Mouse (Mus musculus) left cerebral cortex, postnatal 36 days (tissue): Measurements from ENCODE around the gene Spata16. TPM values are rescaled to one million over a fixed set of nuclear protein-coding genes. Genes with fewer than 3 reads are reported as not detected.

Experiments
- DNase-seq, 2 experiments: peaks; one replicate each; pipeline ENCODE4 v3.0.0; 2021 to 2022; ENCODE audit warnings: low spot score in 2 of 2, mixed read lengths in 1 of 2
- intact Hi-C: fragments of 180-260 bp; cut with DNase I; formaldehyde crosslinking; loops from one replicate; pipeline ENCODE4 v1.15.1; 2025
- total RNA-seq, 2 experiments: library from RNA; stranded (reverse); gene quantifications; 2 replicates each; pipeline ENCODE4 v1.2.3; 2021

The Spata16 gene
- total RNA-seq, 2 experiments from 2014 or later = not detected

GRCm38 (mm10) chr3:26819398-26819797 lies 182.0 kb downstream of the Spata16 start:
- intact Hi-C loops = loop anchor here (10.0 kb wide), 1 partner anchor 135 kb away; no protein-coding TSS in a partner anchor
- peak; percentile 15 to 33 for DNase-seq

DNA sequence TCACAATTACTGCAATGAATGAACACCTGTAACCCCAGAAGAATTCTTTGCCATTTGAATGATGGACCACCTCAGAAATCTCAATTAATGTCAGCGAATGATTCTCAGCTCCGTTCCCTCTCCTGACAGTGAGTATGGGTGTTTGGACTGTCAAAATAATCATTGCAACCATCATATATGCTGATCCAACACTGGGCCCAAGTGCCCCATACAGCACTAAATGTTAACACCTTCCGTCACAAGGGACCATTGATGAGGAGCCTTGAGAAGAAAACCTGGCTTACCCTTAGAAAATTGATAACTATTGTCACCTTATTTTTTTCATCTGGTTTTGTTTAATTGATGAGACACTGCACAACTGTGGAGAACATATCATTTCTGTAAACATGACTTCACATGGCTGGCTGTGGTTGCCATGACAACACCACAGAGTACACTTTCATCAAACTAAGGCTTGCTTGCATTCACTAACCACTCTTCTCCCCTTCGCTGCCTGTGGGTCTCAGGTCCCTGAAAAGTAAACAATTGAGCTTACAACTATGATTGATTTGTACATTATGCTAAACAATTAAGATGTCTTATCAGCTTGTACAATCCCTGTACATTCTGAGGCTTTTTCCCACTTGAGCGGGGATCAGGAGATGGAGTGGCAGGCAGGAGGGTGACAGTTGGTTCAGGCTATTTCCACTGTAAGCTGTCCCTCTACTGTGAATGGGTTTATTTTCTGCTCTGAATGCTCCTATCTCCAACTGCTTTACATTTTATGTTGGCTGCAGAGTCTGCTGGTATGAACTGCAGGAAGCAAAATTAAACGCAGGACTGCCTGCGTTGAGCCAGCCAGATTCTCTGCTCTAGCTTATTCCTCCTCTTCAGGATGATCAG lies 189.8 kb downstream of the Spata16 start:
- intact Hi-C loops = no loop called here
- DNase-seq = peak in 1 of 2 experiments; percentile 2

DNA sequence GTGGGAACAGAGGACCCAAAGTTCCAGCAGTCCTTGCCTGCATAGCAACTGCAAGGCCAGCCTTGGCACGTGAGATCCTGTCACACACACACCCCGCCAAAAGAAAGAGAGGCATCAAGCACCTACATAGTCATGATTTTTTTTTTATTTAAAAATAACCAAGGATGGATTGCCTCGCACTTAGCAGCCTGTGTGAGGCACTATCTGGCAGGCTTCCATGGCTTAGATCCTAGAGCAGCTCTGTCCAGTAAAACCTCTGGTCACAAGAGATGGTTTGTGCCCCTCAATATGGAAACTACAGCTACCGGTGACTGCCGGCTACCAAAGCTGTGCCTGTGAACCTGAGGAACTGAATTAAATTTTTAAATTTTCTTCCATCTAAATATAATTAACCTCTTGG lies 195.5 kb downstream of the Spata16 start:
- peak in 1 of 2 experiments; percentile 10 for DNase-seq
- intact Hi-C loops = loop anchor here (10.0 kb wide), 2 partner anchors 368 to 498 kb away; partner anchors contain the start of gene Nlgn1

DNA sequence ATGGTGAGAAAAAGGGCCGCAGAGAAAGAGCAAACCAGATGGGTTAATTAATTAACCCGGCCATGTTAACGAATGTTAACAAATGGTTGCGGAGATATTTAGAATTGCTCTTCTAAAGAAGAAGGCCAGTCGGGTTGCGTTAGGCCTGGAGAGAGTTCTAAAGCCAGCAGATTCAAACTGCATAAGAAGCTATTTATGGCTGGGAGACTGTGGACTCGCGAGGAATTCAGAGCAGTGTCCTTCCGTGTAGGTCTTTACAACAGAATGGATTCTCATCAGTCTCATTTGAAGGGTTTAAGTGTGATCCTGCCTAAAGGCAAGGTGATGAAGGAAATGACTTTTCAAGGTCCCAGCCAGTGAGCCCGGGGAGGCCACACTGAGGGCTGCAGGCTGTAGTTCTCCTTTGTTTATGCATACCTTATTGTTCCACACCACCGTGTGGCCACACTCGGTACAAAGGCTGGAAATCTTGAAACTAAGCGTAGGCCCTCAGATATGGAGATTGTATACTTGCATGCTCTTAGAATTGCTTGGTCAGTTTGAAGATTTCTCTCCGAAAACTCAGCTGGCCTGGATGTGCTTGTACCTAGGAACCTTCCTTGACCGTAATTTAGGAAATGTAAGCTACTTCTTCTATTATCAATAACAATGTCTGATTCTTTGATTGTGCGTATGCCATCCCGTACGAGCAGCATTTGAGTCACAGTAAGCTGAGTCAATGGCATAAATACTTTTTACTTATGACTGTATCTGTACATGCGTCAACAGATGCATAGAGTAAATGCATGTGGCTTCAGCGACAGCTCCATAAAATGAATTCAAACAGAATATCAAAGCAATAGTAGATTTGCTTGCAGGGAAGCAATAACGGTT lies 197.0 kb downstream of the Spata16 start:
- intact Hi-C loops = loop anchor here (10.0 kb wide), 2 partner anchors 370 to 500 kb away; partner anchors contain the start of gene Nlgn1

DNA sequence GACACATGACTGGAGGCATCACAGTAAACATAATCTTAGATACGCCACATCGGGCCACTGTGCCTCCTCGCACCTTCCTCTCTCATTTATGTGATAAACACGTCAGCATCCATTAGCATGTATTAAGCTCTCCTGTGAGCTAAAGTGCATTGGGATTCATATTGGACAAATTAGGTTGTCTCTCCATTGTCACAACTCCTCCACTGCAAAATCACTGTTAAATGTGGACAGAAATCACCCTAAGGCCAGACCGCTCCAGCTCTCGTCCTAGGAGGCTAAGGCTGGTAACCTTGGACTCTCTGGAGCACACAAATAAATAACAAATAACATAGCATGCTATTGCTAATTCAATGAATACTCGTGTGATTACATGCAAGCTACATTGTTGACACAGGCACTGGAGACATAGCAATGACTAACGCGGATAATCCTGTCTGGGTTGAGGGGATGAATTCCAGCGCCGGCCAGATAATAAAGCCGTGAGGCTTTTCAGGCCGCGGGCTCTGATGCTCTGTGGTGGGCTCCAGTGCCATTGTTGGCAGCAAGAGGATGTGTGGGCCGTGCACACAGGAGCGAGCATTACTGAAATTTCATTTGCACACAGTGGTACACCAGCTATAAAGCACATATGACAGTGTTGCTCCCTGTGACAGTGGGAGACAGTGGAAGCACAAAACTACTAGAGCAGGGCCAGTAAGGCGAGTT lies 197.8 kb downstream of the Spata16 start:
- intact Hi-C loops = loop anchor here (10.0 kb wide), 2 partner anchors 370 to 500 kb away; partner anchors contain the start of gene Nlgn1
- peak in 1 of 2 experiments; percentile 3 for DNase-seq

More for the DNA sequence above, 197.0 kb downstream of the Spata16 start:
- peak; percentile 53 to 56 for DNase-seq

DNA sequence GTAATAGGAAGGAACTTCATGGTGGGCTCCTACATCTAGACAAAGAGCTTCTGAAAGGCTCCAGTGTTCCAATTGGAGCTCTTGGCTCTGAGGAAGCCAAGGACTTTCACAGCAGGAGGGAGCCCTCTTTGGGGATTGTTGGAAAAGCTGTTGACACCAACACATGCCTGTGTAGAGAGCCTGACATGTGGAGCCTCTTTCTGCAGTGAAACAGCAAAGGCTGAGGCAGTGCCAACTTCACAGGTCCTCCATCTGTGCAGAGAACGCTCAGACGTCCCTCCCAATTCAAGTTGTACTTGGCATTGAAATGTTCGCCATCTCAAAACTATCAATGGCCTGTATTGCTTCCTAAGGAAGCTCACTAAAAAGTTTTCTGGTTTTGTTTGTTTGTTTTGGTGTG lies 207.6 kb downstream of the Spata16 start:
- intact Hi-C loops = no loop called here
- DNase-seq = peak; percentile 34 to 59

DNA sequence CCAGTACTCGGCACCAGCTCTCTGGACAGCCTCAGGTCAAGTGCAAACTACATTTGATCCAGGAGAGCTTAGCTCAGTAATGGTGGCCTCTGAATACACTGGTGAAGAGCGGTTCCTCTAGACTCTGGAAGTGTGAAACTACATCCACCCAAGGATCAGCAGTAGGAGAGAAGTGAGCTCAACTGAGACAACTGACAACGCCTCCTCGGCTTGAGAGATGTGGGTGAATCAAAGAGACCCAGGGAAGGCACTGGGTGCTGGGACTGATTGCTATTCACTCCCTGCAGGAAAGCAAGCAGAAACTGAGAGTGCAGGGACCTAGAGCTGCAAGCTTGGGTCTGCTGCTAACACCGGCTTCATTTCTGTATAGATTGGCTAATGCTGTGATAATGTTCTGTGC lies 210.5 kb downstream of the Spata16 start:
- intact Hi-C loops = no loop called here
- DNase-seq = no peak

DNA sequence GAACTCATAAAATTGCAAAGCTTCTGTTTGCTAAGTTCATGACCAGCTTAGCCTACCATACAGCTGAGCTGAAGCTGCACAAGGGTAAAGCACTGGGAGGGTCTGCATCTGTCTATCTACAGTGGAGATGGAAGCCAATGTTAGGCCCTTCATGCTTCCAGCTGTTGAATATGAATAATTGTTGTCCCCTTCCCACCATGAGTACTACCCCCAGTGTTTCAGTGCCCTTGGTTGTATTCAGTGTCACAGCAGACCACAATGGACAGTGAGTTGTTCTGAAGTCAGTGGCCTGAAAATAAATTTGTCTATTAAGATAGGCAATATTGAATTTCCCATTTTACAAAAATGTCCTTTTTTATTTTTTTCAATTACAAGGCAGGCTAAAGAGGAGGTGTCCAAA lies 212.8 kb downstream of the Spata16 start:
- intact Hi-C loops = loop anchor here (10.0 kb wide), 1 partner anchor 255 kb away; no protein-coding TSS in a partner anchor

DNA sequence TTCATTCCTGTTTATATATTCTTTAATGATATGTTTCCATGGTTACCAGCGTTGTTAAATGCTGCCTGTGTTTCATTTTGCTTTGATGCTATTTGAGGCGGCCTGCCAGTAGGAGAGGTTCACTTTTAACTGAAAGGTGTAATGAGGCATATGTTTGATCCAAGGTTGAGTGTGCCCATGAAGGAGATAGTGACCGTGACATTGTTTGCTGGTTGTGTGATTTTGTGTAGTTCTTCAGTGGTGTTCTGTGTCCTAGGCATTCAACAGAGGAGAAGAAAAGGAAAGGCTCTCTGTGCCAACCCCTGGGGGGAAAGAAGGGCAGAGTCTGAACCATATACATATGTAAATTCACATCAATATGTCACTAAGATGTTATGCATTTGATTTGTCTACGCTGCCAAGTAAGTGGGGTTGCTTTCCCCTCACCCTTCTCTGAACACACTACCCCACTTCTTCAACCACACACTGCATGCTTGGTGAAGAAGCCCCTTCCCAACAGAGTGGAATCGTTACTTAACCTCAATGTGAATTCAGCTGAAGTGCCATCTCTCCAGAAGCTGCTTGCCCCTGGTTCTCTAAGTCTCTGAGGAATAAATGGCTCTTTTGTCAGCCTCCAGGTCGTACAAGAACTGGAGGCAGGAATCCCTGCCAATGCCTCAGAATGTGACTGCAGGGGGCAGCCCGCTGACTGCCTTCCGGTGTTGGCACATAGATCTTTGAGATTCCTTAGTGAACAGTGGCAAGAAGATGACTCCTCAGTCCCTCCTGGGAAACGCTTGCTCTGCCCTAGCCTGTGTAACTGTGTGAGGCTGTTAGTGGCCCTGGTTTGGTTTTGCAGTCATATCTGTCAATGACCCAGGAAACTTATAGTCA lies 213.5 kb downstream of the Spata16 start:
- DNase-seq = no peak
- intact Hi-C loops = loop anchor here (10.0 kb wide), 1 partner anchor 254 kb away; no protein-coding TSS in a partner anchor

More for the DNA sequence above, 212.8 kb downstream of the Spata16 start:
- no peak for DNase-seq

DNA sequence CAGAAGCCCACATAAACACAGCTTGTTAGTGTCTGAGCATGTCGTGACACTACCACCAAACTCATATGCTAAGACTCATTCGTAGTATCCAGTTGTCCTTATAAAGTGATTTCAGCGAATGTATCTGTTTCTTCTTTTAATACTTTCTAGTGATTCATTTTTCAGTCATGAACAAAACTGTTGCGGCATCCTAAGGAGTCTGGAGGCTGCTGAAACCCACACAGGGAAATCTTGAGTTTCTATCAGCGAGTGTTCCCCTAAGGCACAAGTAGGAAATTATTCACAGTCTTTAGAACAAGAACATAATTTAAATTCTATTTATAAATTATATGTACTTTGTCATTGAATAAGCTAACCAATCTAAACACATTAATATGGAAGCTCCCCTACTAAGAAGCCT lies 216.1 kb downstream of the Spata16 start:
- intact Hi-C loops = loop anchor here (10.0 kb wide), 1 partner anchor 251 kb away; no protein-coding TSS in a partner anchor
- no peak for DNase-seq

DNA sequence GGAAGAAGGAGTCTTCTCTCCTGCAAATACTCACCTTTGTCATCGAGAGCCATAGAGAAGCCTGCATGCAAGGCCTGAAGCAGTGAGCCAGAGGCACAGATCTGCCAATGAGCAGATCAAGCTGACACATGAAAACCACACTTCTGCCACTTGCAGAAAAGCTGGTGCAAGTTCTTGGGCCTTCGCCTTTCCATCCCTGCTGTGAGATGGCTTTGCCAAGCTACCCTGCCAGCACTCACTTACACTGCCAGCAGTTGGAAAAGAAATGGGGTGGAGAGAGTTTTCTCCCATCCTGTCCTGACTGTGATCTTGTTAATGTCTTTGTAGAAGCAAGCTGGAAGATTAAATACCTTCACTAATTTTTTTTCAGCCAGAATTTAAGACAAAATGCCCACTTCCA lies 237.3 kb downstream of the Spata16 start:
- intact Hi-C loops = no loop called here
- no peak for DNase-seq

GRCm38 (mm10) chr3:26877291-26877690 lies 239.9 kb downstream of the Spata16 start:
- intact Hi-C loops = no loop called here
- DNase-seq = no peak

- DNase-seq = no peak
- intact Hi-C loops = no loop called here
These were observed 279.2 kb downstream of the Spata16 start for GRCm38 (mm10) chr3:26916607-26917006.

GRCm38 (mm10) chr3:26920986-26921385 lies 283.6 kb downstream of the Spata16 start:
- intact Hi-C loops = no loop called here
- no peak for DNase-seq

- peak in 1 of 2 experiments; percentile 9 for DNase-seq
- intact Hi-C loops = no loop called here
These were observed 284.2 kb downstream of the Spata16 start for GRCm38 (mm10) chr3:26921576-26921975.

- intact Hi-C loops = no loop called here
- DNase-seq = peak in 1 of 2 experiments; percentile 26
These were observed 286.0 kb downstream of the Spata16 start for GRCm38 (mm10) chr3:26923391-26923790.

DNA sequence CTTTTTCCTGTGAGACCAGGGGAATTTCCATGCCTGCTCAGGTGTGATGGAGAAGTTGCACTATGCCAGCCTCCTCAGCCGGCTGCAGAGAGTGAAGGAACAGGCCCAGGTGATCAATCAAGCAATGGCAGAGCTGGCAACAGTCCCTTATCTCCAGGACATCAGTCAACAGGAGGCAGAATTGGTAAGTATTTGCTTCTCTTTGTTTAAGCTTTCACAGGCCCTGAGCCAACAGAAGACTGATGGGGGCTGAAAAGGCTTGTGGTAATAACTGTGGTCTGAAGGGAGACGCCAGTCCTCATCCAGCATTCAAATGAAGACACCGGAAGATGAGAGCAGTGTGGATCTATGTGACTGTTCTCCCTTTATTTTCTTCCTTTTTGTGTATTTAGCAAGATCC lies 286.8 kb downstream of the Spata16 start:
- DNase-seq = no peak
- intact Hi-C loops = no loop called here

GRCm38 (mm10) chr3:26933079-26933478 lies 295.7 kb downstream of the Spata16 start:
- intact Hi-C loops = no loop called here
- no peak for DNase-seq
